Mouse (Mus musculus) cerebral cortex, adult 2 months (tissue): ENCODE measurements around the gene Fut2.

Source experiments
- WGBS: fragments of 180-500 bp; shearing (Covaris S2); methylation state at CpG from one replicate; pipeline ENCODE4 v1.1.7; 2018; 5-methylcytosine and 5-hydroxymethylcytosine counted together

Fut2 gene

DNA sequence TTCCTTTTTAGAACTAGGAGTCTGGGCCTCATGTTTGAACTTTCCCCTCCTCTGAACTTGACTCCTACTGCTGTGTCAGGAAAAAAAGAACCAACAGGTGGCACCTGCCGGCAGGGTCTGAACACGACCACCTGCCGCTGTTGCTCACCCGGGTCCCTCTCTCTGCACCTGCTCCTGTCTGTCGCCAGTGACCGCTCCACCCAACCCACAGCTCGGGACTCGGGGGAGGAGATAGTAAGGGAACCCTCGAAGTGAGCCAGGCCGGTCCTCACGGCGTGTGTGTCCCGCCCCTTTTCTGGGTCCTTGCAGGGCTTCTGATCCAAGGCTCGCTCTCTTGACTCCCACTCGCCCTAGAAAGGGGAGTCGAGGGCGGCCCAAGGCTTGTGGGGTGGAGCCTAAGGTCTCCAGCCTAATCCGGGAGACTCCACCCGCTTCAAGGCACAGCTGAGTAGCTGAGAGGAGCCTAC is 26.6 kb downstream of the Fut2 start, which contains the start of gene Mamstr:
Gene Mamstr (plus strand): TSS at position 417 of the 467 bp plus-strand sequence.
- 49% methylated on average over 19 of the region's 19 CpGs for WGBS

- 25% methylated on average over 29 of the region's 29 CpGs for WGBS
Observed at GRCm38 (mm10) chr7:45638623-45639401, 27.4 kb downstream of the Fut2 start.

- 91% methylated on average over 6 of the region's 6 CpGs for WGBS
Observed at GRCm38 (mm10) chr7:45637710-45638109, 28.5 kb downstream of the Fut2 start.

DNA sequence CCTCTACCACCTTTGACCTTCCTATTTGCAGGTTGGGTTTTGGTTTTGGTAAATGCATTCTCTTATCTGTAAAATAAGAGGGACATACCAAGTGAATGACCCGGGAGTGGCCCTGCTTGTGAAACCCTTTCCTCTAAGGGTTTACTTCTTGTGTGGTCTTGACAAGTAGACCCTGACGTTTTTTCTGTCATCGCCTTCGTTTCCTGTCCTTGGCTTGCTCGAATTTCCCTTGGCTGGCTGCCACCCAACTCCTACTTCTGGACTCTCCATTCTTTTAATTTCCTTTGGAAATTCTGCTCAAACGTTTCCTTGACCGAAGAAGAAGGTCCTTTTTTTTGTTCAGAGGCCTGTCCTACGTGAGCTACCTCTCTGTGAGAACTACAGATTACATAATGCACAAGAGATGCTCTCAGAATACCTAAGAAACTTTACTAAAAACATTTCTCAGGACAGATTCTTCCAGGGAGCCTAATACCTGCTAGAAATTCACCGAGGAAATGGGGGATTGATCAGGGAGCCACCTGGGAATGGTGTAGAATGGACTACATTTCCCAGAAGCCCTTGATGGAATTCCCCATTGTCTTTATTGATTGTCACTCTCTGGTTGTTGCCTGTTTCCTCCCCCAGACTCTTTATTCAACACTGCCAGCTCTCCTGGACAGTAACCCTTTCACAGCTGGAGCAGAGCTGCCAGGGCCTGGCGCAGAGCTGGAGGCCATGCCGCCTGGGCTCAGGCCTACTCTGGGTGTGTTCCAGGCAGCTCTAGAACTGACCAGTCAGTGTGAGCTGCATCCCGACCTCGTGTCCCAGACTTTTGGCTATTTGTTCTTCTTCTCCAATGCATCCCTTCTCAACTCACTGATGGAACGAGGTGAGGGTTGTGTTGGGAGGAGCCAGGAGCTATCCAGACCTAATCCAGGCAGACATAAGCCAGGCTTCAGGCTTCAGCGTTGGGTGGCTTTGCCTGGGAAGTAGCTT is 30.2 kb downstream of the Fut2 start:
- WGBS: 61% methylated on average over 15 of the region's 15 CpGs

DNA sequence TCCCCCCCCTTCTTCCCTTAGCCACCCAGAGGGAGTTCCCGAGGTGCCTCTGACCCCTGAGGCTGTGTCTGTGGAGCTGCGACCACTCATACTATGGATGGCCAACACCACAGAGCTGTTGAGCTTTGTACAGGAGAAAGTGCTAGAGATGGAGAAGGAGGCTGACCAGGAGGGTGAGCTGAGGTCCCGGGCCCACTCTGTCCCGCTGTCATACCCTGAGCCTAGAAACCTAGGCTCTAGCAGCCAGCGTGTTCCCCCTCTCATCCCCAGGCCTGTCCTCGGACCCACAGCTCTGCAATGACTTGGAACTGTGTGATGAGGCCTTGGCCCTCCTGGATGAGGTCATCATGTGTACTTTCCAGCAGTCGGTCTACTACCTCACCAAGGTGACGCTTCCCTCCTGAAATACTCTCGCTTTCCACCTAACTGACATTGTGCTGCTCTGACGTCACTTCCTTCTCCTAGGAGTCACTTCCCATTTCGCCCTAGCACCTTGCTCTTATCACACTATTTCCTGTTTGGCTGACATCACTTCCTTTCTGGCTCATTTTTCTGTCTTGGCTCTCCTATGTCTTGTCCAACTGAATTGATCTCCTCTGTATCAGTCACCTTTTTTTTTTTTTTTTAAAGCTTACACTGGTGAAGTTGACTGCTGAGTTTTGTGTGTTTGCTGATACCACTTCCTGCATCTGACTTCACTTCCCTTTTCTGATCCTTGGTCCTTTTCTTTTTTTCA is 31.1 kb downstream of the Fut2 start:
- WGBS: 85% methylated on average over 11 of the region's 11 CpGs

- 38% methylated on average over 35 of the region's 35 CpGs for WGBS
Observed at GRCm38 (mm10) chr7:45632499-45632898, 33.7 kb downstream of the Fut2 start.

GRCm38 (mm10) chr7:45630064-45630907 is 35.9 kb downstream of the Fut2 start:
- 80% methylated on average over 23 of the region's 23 CpGs for WGBS

GRCm38 (mm10) chr7:45628364-45629294 is 37.6 kb downstream of the Fut2 start:
- WGBS: 1% methylated on average over 105 of the region's 105 CpGs

DNA sequence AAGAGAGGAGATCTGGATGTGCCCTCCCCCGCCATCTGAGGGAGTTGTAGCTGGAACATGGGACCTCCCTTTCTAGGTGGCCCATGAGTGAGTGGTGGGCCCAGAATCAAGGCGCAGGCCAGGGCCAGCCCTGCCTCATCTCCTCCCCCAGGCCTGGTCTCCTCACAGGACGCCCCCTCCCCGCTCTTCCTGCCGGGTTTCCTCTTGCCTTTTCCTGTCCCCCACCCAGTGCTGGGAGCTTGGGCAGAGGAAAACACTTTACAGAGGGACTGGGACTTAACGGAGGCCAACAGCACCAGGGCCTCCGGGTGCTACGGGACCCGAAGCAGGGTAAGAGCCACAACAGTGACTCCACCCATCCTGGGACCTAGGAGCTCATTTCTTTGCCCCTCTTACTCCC is 38.9 kb downstream of the Fut2 start, which contains the start of gene Rasip1:
Gene Rasip1 (plus strand): TSS at position 228 of the 400 bp plus-strand sequence.
- WGBS: 85% methylated on average over 9 of the region's 9 CpGs

GRCm38 (mm10) chr7:45626571-45627076 is 39.6 kb downstream of the Fut2 start:
- 86% methylated on average over 7 of the region's 7 CpGs for WGBS

DNA sequence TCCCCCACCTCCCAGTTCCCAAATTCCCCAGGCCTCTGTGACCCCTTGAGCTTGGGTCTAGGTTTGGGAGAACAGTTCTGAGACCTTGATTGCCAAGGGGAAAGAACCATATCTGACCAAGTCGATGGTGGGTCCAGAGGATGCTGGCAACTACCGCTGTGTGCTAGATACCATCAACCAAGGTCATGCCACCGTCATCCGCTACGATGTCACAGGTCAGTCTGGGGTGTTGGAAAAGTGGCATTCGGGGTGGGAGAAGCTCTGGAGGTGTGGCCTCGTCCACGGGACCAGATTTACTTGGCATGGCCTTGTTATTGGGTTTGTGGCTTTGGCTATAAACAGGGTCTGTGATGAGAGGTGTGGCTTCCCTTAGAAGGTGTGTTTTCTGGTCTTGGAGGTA is 40.7 kb downstream of the Fut2 start:
- WGBS: 90% methylated on average over 8 of the region's 8 CpGs

DNA sequence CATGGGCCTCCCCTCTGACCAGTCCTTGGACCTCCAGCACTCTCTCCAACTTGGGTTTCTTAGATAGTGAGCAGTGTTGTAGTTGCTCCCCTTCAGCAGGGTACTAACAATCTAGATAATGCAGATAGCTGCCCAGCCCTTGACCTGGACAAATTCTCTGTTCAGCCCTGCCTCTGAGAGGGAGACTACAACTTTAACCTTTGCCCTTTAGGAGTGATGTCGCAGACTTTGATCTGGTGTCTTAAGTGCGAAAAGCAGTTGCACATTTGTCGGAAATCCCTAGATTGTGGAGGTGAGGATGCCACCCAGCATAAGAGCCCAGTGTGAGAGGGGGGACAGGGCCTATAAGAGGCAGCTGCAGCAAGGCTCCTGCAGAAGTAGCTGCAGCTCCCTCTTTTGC is 41.5 kb downstream of the Fut2 start:
- 98% methylated on average over 3 of the region's 3 CpGs for WGBS

DNA sequence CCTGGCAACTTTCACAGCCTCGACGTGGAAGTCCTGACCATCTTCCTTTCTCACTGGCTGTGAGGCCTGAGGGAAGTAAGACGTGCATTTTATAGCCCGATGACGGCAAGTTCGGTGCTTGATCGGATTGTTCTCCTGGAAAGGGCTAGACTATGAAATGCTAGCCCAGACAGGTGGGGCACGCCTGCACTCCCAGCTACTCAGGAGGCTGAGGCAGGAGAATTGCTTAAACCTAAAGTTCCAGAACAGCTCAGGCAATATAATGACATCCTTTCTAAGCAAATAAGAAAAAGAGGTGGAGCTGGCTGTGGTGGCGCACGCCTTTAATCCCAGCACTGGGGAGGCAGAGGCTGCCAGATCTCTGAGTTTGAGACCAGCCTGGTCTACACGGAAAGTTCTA is 42.7 kb downstream of the Fut2 start:
- WGBS: 94% methylated on average over 11 of the region's 11 CpGs

DNA sequence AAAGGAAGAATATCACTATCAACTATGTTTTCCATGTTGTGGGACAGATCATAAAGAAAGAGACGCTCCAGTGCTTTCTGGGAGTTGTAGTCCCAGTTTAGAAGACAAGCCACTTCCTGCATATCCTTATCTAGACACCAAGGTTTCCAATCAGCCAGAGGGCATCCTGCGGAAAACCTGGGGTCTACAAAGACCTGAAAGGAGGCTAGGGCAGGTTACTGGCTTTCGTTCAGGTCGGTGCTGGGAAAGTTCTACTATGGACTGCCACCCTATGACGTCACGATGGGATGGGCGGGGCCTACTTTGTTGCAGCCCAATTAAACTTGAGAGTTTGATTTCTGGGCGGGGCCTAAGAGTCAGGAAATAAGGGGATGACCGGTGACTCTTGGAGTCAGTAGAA is 44.8 kb downstream of the Fut2 start, which contains the start of gene Izumo1:
Gene Izumo1 (plus strand): TSS at position 369 of the 400 bp plus-strand sequence.
- WGBS: 37% methylated on average over 9 of the region's 9 CpGs

- 96% methylated on average over 5 of the region's 5 CpGs for WGBS
Observed at GRCm38 (mm10) chr7:45619592-45619991, 46.6 kb downstream of the Fut2 start.

DNA sequence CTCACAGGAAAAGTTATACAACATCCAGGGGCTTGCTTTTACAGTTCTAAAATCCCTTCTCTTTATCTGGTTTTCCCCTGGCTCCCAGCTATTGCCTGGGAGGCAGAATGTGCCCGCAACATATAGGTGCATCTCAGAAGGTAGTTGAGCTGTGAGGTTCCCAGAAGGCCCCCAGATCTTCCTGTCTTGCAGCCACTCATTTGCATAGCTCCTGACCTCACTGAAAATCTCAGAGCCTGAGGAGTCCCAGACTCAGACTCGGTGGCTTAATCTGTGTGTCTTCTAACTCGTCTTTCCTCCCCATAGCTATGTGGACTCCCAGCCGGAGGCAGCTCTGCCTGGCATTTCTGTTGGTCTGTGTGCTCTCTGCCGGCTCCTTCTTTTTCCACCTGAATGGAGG is 47.9 kb downstream of the Fut2 start:
- 91% methylated on average over 5 of the region's 5 CpGs for WGBS

- WGBS: 8% methylated on average over 31 of the region's 31 CpGs
Observed at GRCm38 (mm10) chr7:45617042-45617695, 49.0 kb downstream of the Fut2 start, which contains the start of gene Fut1. Gene Fut1, plus strand, starts transcription at chr7:45617289.

GRCm38 (mm10) chr7:45616277-45616676 is 49.9 kb downstream of the Fut2 start:
- WGBS: 53% methylated on average over 6 of the region's 6 CpGs

GRCm38 (mm10) chr7:45609511-45609910 is 56.7 kb downstream of the Fut2 start:
- 88% methylated on average over 1 of the region's 1 CpGs for WGBS
